Mouse (Mus musculus) limb, embryonic 12.5 days (tissue): ENCODE measurements around the gene Cryba4. TPM values are rescaled to one million over a fixed set of nuclear protein-coding genes. Genes with fewer than 3 reads are reported as not detected.

Experiments used
- ATAC-seq: fragments of 200-750 bp; cut with Nextera tagmentation; 2 replicates; pipeline ENCODE4 v1.8.0; 2017; ENCODE audit warnings: low read depth, moderate TSS enrichment; ENCODE audit not compliant: insufficient number of reproducible peaks, insufficient read depth, low FRiP score, low TSS enrichment
- H3K27ac ChIP-seq: fragments of 300-500 bp; sonication (generic); 2 replicates; pipeline ENCODE4 v1.5.1; 2016; ENCODE audit warnings: mild to moderate bottlenecking, moderate library complexity
- H3K27me3 ChIP-seq: fragments of 300-500 bp; sonication (generic); 2 replicates; pipeline ENCODE4 v1.6.1; 2016; ENCODE audit warnings: mild to moderate bottlenecking, moderate library complexity
- H3K36me3 ChIP-seq: fragments of 300-500 bp; sonication (generic); 2 replicates; pipeline ENCODE4 v1.6.1; 2016; ENCODE audit warnings: mild to moderate bottlenecking, moderate library complexity
- H3K4me1 ChIP-seq: fragments of 300-500 bp; sonication (generic); replicated peaks from 2 replicates; pipeline ENCODE4 v1.6.1; 2016
- H3K4me2 ChIP-seq: fragments of 300-500 bp; sonication (generic); 2 replicates; pipeline ENCODE4 v1.6.1; 2016; ENCODE audit warnings: mild to moderate bottlenecking, moderate library complexity
- H3K4me3 ChIP-seq: fragments of 300-500 bp; sonication (generic); replicated peaks from 2 replicates; pipeline ENCODE4 v1.5.1; 2016; ENCODE audit warnings: mild to moderate bottlenecking
- H3K9ac ChIP-seq: fragments of 300-500 bp; sonication (generic); replicated peaks from 2 replicates; pipeline ENCODE4 v1.6.1; 2016; ENCODE audit warnings: mild to moderate bottlenecking, moderate library complexity
- H3K9me3 ChIP-seq: fragments of 300-500 bp; sonication (generic); 2 replicates; pipeline ENCODE4 v1.6.1; 2016; ENCODE audit warnings: mild to moderate bottlenecking, moderate library complexity
- WGBS: fragments of 180-500 bp; shearing (Covaris S2); methylation state at CpG from one replicate; pipeline ENCODE4 v1.1.7; 2016; 5-methylcytosine and 5-hydroxymethylcytosine counted together
- polyA plus RNA-seq: library from polyadenylated mRNA; unstranded; fragments of >200 nt; fragmentation: Nextera tagmentation; extraction: Ambion mirVana; gene quantifications from 2 replicates; pipeline ENCODE4 v1.2.1, GENCODE M21; 2016

Cryba4 gene
- polyA plus RNA-seq, 1 experiment from 2014 or later, result 0.59 TPM

- no peak overlapping the region for H3K27ac ChIP-seq
- no peaks in the 10 kb centered on the region for H3K36me3 ChIP-seq
- WGBS, result 87% methylated on average over 5 of the region's 5 CpGs
- H3K4me2 ChIP-seq, result peak overlapping the region; percentile 49; the same call in 1 of the 2 replicates
- no peaks in the 10 kb centered on the region for H3K9me3 ChIP-seq
- H3K4me3 ChIP-seq, result no peak overlapping the region
- peaks cover 10% of the 10 kb centered on the region for H3K4me1 ChIP-seq
- H3K9ac ChIP-seq, result no peak overlapping the region
- no peak for ATAC-seq
- peaks cover 67% of the 10 kb centered on the region for H3K27me3 ChIP-seq
Observed at GRCm38 (mm10) chr5:112265110-112265509, 12.8 kb upstream of the Cryba4 start.

- H3K27me3 ChIP-seq, result peaks cover 69% of the 10 kb centered on the region
- no peak overlapping the region for H3K4me3 ChIP-seq
- peaks cover 7% of the 10 kb centered on the region for H3K4me1 ChIP-seq
- ATAC-seq, result no peak
- H3K36me3 ChIP-seq, result no peaks in the 10 kb centered on the region
- H3K9ac ChIP-seq, result no peak overlapping the region
- no peak overlapping the region for H3K4me2 ChIP-seq
- WGBS, result 89% methylated on average over 7 of the region's 7 CpGs
- H3K9me3 ChIP-seq, result no peaks in the 10 kb centered on the region
- H3K27ac ChIP-seq, result no peak overlapping the region
Observed at GRCm38 (mm10) chr5:112264099-112264498, 11.8 kb upstream of the Cryba4 start.

DNA sequence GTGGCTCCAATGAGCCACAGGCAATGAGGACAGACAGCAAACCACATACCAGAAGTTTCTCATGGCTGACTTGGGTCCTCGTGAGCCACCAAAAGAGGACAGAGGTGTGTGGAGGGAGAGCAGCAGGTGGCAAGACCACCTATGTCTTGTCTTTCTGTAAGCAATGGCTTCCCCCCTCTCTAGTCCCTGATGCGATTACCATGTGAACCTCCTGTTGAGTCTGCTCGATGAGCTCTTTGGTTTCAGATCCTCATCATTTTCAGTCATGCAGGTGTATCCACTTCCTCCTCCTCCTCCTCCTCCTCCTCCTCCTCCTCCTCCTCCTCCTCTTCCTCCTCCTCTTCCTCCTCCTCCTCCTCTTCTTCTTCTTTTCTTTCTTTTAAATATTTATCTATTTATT lies 8.5 kb upstream of the Cryba4 start:
- Histone ChIP-seq H3K4me2 (no peak overlapping the region), H3K4me3 (no peak overlapping the region), H3K27ac (no peak overlapping the region), H3K4me1 (peaks cover 26% of the 10 kb centered on the region), H3K27me3 (peaks cover 43% of the 10 kb centered on the region), H3K9me3 (no peaks in the 10 kb centered on the region), H3K36me3 (no peaks in the 10 kb centered on the region), H3K9ac (no peak overlapping the region)
- ATAC-seq, result no peak
- 90% methylated on average over 3 of the region's 3 CpGs for WGBS

- 90% methylated on average over 16 of the region's 16 CpGs for WGBS
Observed at GRCm38 (mm10) chr5:112259862-112260650, 7.7 kb upstream of the Cryba4 start.

DNA sequence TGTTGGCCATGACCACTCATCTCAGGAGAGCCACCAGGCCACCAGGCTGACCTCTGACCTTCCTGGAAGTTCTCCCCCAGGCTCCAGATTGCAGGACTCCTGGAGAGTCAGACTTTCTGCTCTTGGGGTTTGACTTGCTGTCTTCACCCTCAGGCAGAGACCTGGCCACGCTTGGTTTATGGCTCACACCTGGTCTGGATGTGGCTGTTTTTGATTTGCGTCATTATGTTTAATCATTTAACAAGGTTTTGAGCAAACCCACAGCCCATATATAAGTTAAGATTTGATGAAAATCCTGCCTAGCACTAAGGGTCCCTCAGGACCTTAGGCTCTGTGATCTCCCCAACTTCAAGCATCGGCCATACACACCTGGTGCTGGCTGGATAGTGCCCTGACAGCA lies 5.6 kb upstream of the Cryba4 start:
- peak; percentile 43; the same call in 1 of the 2 replicates for ATAC-seq
- Histone ChIP-seq H3K4me2 (no peak overlapping the region), H3K36me3 (no peaks in the 10 kb centered on the region), H3K4me3 (no peak overlapping the region), H3K4me1 (peaks cover 38% of the 10 kb centered on the region), H3K27me3 (peaks cover 38% of the 10 kb centered on the region), H3K9me3 (no peaks in the 10 kb centered on the region), H3K27ac (no peak overlapping the region), H3K9ac (no peak overlapping the region)
- WGBS, result 29% methylated on average over 3 of the region's 3 CpGs

More at GRCm38 (mm10) chr5:112259862-112260650, 7.7 kb upstream of the Cryba4 start:
- H3K4me2 ChIP-seq, result no peak overlapping the region
- H3K27me3 ChIP-seq, result peaks cover 47% of the 10 kb centered on the region
- no peak overlapping the region for H3K4me3 ChIP-seq
- H3K27ac ChIP-seq, result no peak overlapping the region
- no peak for ATAC-seq
- no peaks in the 10 kb centered on the region for H3K9me3 ChIP-seq
- peaks cover 30% of the 10 kb centered on the region for H3K4me1 ChIP-seq
- no peak overlapping the region for H3K9ac ChIP-seq
- H3K36me3 ChIP-seq, result no peaks in the 10 kb centered on the region

DNA sequence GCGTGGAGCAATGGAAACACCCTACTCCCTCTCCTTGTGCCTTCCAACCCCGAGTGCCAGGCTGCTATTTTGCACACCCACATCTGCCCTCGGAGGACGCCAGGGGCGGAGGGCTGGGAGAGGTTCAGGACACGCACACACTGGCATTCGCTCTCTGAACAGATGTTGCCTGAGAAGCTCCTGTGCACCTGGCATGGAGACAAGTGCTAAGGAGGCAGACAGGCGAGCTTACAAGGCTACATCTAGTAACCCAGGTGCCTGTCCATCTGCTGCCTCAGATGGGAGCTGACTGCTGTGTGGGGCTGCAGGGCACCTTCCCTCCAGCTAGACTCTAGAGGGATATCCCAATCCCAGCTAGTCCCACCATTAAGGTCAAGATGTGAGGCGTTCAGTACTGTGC lies 4.1 kb upstream of the Cryba4 start:
- Histone ChIP-seq H3K4me1 (peaks cover 38% of the 10 kb centered on the region), H3K36me3 (no peaks in the 10 kb centered on the region), H3K27ac (0 out of 2 replicates have a peak overlapping the region, but pooled peaks have one; percentile 7), H3K4me3 (no peak overlapping the region), H3K9me3 (no peaks in the 10 kb centered on the region), H3K9ac (no peak overlapping the region), H3K4me2 (no peak overlapping the region), H3K27me3 (peaks cover 46% of the 10 kb centered on the region)
- 81% methylated on average over 9 of the region's 9 CpGs for WGBS
- ATAC-seq, result no peak

- no peak within 1 kb of the TSS for H3K9ac ChIP-seq
- H3K27ac ChIP-seq, result 0 out of 2 replicates have a peak within 1 kb of the TSS, but pooled peaks have one; percentile 7
- WGBS, result 47% methylated on average over 3 of the region's 3 CpGs
- no peak within 1 kb of the TSS for H3K4me3 ChIP-seq
- ATAC-seq, result no peak
- H3K27me3 ChIP-seq, result peaks cover 46% of the 10 kb centered on the region
- H3K4me1 ChIP-seq, result peaks cover 38% of the 10 kb centered on the region
- H3K36me3 ChIP-seq, result no peaks in the 10 kb centered on the region
- H3K9me3 ChIP-seq, result no peaks in the 10 kb centered on the region
- H3K4me2 ChIP-seq, result no peak within 1 kb of the TSS
Observed at GRCm38 (mm10) chr5:112255426-112255825, 3.1 kb upstream of the Cryba4 start, which contains the start of gene Crybb1. Gene Crybb1, plus strand, starts transcription at chr5:112255815.

- Histone ChIP-seq H3K4me1 (peaks cover 38% of the 10 kb centered on the region), H3K4me3 (no peak overlapping the region), H3K27me3 (peaks cover 42% of the 10 kb centered on the region), H3K9me3 (no peaks in the 10 kb centered on the region), H3K4me2 (no peak overlapping the region), H3K9ac (no peak overlapping the region), H3K36me3 (no peaks in the 10 kb centered on the region), H3K27ac (no peak overlapping the region)
- ATAC-seq, result no peak
- WGBS, result 75% methylated on average over 7 of the region's 7 CpGs
Observed at GRCm38 (mm10) chr5:112254282-112254806, 2.0 kb upstream of the Cryba4 start.

- Histone ChIP-seq H3K36me3 (no peaks in the 10 kb centered on the region), H3K4me1 (peaks cover 32% of the 10 kb centered on the region), H3K9ac (no peak overlapping the region), H3K4me3 (no peak overlapping the region), H3K9me3 (no peaks in the 10 kb centered on the region), H3K27ac (no peak overlapping the region), H3K4me2 (no peak overlapping the region), H3K27me3 (peaks cover 47% of the 10 kb centered on the region)
- no peak for ATAC-seq
- 48% methylated on average over 8 of the region's 8 CpGs for WGBS
Observed at GRCm38 (mm10) chr5:112253169-112253568, 851 bp upstream of the Cryba4 start.

DNA sequence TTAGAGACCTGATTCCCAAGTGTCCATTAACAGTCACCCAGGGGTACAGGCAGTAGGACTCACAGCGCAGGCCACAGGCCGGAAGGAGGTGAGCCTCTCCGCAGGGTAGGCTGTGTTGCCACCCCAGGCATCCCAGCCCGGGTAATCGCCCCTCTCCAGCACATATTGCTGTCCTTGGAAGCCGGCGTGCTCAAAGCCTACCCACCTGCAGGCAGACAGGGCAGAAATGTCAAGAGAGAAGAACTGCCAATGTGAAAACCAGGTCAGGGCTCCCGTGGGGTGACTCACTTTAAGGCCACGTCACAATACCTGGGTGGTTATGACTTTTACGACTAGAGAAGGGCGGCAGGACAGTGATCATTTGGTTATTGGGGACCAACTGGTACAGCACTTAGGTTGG lies 3.2 kb downstream of the Cryba4 start:
- ATAC-seq, result no peak
- no peak overlapping the region for H3K4me3 ChIP-seq
- no peak overlapping the region for H3K9ac ChIP-seq
- WGBS, result 88% methylated on average over 11 of the region's 11 CpGs
- peaks cover 6% of the 10 kb centered on the region; the same call in 1 of the 2 replicates for H3K4me1 ChIP-seq
- H3K27ac ChIP-seq, result no peak overlapping the region
- no peaks in the 10 kb centered on the region for H3K9me3 ChIP-seq
- no peaks in the 10 kb centered on the region for H3K36me3 ChIP-seq
- peaks cover 61% of the 10 kb centered on the region for H3K27me3 ChIP-seq
- no peak overlapping the region for H3K4me2 ChIP-seq

DNA sequence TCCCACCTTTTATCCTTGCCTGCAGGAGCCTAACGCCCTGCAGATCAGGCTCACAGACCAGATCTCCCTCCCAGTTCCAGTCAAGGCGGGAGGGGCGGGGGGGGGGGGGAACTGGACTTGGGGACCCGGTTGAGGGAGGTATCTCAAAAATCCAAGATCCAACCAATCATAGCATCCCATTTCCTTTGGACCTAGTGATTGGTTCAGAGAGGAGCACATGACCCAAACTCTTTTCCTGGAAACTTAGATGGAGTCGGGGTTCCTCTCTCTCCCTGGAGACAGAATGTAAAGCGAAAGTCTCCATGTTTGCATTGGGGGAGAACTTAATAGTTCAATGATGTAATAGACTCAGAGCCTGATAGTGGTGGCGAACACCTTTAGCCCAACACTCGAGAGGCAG lies 4.9 kb downstream of the Cryba4 start:
- Histone ChIP-seq H3K4me2 (no peak overlapping the region), H3K27ac (no peak overlapping the region), H3K4me3 (no peak overlapping the region), H3K4me1 (0 out of 2 replicates have a peak, but pooled peaks cover 6% of the 10 kb centered on the region), H3K27me3 (peaks cover 60% of the 10 kb centered on the region), H3K9me3 (no peaks in the 10 kb centered on the region), H3K9ac (no peak overlapping the region), H3K36me3 (no peaks in the 10 kb centered on the region)
- ATAC-seq, result no peak
- WGBS, result 47% methylated on average over 8 of the region's 8 CpGs
